Mouse (Mus musculus) erythroblast, embryonic 14.5 days (primary cell): ENCODE data around the gene Rps18. TPM values are rescaled to one million over a fixed set of nuclear protein-coding genes. Genes with fewer than 3 reads are reported as not detected.
A peak's percentile ranks its signal among the peaks of the same experiment; 100 is the strongest.
"Not testable (repeated sequence)": the region's sequence is repeated elsewhere in the genome, so short reads cannot be mapped to it uniquely, and the experiment has no call there.

Experiments used
- H3K27me3 ChIP-seq: 2 replicates; pipeline ENCODE4 v1.6.1; 2012; ENCODE audit warnings: inconsistent platforms; ENCODE audit not compliant: control insufficient read depth
- H3K36me3 ChIP-seq: 2 replicates; pipeline ENCODE4 v1.6.1; 2012; ENCODE audit warnings: mild to moderate bottlenecking, inconsistent platforms; ENCODE audit not compliant: control insufficient read depth
- H3K4me1 ChIP-seq: 2 replicates; pipeline ENCODE4 v1.6.1; 2012; ENCODE audit warnings: inconsistent platforms; ENCODE audit not compliant: control insufficient read depth
- H3K4me3 ChIP-seq: replicated peaks from 2 replicates; pipeline ENCODE3; 2012; ENCODE audit warnings: moderate library complexity, mild to moderate bottlenecking, inconsistent platforms
- H3K9me3 ChIP-seq: 2 replicates; pipeline ENCODE4 v1.6.1; 2012; ENCODE audit warnings: low read length, inconsistent platforms, mixed read lengths; ENCODE audit not compliant: control insufficient read depth
- GATA1 ChIP-seq: IDR thresholded peaks from 2 replicates; pipeline ENCODE4 v1.6.1; 2012; ENCODE audit warnings: low read length, inconsistent platforms, mixed read lengths
- TAL1 ChIP-seq: IDR thresholded peaks from 3 replicates; pipeline ENCODE4 v1.6.1; 2012; ENCODE audit warnings: low read length, inconsistent platforms, mixed read lengths
- polyA plus RNA-seq: library from polyadenylated mRNA; stranded (reverse); fragments of >175 nt; gene quantifications from 2 replicates; pipeline ENCODE4 v1.2.3, GENCODE M21; 2012

The Rps18 gene
- polyA plus RNA-seq, 1 experiment, result 11.8 TPM

- Histone ChIP-seq H3K9me3 (peaks cover 18% of the 10 kb centered on the region), H3K36me3 (peaks cover 51% of the 10 kb centered on the region), H3K27me3 (no peaks in the 10 kb centered on the region; the same call in 1 of the 2 replicates), H3K4me3 (no peak overlapping the region), H3K4me1 (peaks cover 77% of the 10 kb centered on the region)
- TF ChIP-seq TAL1, result no peak
- no peak for TF ChIP-seq GATA1
These were observed 43.9 kb downstream of the Rps18 start for GRCm38 (mm10) chr17:33911813-33912414.

- Histone ChIP-seq H3K4me3 (no peak overlapping the region), H3K9me3 (peaks cover 13% of the 10 kb centered on the region)
These were observed 44.6 kb downstream of the Rps18 start for GRCm38 (mm10) chr17:33911052-33911812.

GRCm38 (mm10) chr17:33910346-33911051 lies 45.3 kb downstream of the Rps18 start:
- Histone ChIP-seq H3K27me3 (no peaks in the 10 kb centered on the region), H3K4me1 (peaks cover 76% of the 10 kb centered on the region), H3K36me3 (peaks cover 48% of the 10 kb centered on the region), H3K9me3 (peaks cover 13% of the 10 kb centered on the region), H3K4me3 (peak overlapping the region; percentile 84)
- TF ChIP-seq TAL1 (no peak), GATA1 (no peak)

More at GRCm38 (mm10) chr17:33911052-33911812, 44.6 kb downstream of the Rps18 start:
- TF ChIP-seq GATA1 (no peak), TAL1 (no peak)
- no peaks in the 10 kb centered on the region for H3K27me3 ChIP-seq
- H3K4me1 ChIP-seq, result peaks cover 74% of the 10 kb centered on the region
- peaks cover 48% of the 10 kb centered on the region for H3K36me3 ChIP-seq

DNA sequence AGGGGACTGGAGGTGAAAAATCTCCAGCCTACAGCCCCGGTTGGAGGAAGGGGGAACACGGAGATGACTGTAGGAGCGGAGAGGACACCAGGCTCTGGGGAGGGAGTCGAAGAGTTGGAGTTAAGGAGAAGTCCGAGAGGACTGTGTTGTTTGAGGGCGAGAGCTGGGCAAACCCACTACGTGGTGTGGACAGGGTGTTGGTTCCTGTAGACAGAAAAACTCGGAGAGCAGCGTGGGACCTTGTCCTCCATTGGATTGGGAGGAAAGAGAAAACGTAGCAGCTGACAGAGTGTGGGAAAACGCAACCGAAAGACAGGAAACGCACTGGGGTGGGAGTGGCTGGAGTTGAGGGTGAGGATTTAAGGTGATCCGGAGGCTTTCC lies 45.9 kb downstream of the Rps18 start:
- H3K4me1 ChIP-seq, result peaks cover 69% of the 10 kb centered on the region
- H3K27me3 ChIP-seq, result no peaks in the 10 kb centered on the region
- H3K9me3 ChIP-seq, result peaks cover 13% of the 10 kb centered on the region
- peaks cover 44% of the 10 kb centered on the region for H3K36me3 ChIP-seq
- H3K4me3 ChIP-seq, result peak overlapping the region; percentile 84
- TF ChIP-seq GATA1 (no peak), TAL1 (no peak)

DNA sequence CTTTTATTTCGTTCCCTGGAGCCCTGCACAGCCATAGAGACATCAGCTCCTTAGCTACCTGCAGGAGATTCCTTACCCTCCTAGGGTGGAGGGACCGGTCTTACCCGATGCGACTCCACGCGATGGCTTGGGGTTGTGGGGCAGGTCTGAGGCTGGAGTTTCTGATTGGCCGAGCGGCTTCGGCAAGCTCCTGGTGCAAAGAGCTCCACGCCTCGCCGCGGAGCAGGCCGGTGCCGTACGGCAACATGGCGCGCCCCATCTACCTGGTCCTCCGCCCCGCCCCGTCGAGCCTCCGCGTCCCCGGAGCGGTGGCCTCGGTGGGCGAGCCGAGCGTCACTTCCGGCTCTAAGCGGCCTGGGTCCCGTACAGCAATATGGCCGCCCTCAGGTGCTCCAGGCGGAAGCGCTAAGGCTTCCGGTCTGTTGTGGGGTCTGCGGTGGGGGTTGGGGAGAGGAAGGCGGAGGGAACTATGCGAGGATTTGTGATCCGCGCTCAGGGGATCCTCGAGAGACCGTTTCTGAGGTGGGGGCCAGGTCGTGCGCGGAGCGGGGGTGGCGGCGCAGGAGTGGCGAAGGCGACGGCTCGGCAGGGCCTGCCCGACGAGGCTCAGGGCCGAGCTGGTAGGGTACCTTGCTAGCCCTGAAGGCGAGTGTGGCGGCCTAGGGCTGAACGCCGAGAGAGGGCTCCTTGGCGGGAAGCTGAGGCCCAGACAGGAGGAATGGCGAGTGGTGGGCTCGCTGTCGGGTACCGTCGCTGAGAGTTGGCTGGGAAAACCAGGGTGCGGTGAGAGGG lies 46.5 kb downstream of the Rps18 start, which contains the start of gene Daxx:
Gene Daxx, plus strand, starts transcription at position 338 of the 792 bp plus-strand sequence.
- Histone ChIP-seq H3K9me3 (peaks cover 13% of the 10 kb centered on the region), H3K4me1 (peaks cover 67% of the 10 kb centered on the region), H3K36me3 (peaks cover 38% of the 10 kb centered on the region), H3K4me3 (peak within 1 kb of the TSS; percentile 84), H3K27me3 (no peaks in the 10 kb centered on the region)
- TF ChIP-seq GATA1, result no peak
- no peak for TF ChIP-seq TAL1

DNA sequence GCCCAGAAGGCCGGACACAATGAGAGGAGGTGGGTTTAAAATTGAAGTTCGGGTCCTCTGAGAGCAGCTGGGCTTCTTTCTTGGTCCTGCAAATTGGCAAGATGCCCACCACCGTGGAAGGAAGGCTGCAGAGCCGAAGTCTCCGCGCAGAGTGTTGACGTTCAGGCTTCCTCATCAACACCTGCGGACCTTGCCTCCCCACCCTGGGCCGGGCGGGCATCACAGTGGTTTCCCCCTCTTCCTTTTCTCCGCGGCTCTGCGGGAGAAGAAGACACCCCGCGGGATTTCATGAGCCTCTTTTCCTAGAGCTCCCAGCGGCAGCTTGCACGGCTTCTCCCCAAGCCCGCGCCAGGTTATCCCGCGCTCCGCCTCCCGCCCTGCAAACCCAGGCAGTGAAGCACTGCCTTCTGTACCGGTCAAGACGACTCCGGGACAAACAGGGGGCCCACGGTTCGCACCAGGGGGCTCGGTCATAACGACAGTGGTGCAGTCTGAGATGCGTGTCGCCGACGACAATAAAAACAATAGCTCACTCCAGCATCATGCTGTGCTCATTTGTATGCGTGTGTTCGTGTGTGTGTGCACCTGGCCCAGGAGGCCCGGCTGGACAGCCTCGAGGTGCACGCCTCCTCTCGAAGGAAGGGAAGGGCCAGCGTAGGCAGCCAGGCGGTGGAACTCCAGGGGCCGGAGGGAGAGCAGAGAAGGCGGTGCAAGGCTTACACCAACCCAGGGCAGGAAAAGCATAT lies 47.3 kb downstream of the Rps18 start:
- H3K4me3 ChIP-seq, result peak overlapping the region; percentile 84
- TF ChIP-seq TAL1 (no peak), GATA1 (no peak)
- H3K27me3 ChIP-seq, result no peaks in the 10 kb centered on the region
- H3K4me1 ChIP-seq, result peaks cover 67% of the 10 kb centered on the region
- H3K36me3 ChIP-seq, result peaks cover 31% of the 10 kb centered on the region
- peaks cover 13% of the 10 kb centered on the region for H3K9me3 ChIP-seq

GRCm38 (mm10) chr17:33904835-33905234 lies 51.0 kb downstream of the Rps18 start, which contains the start of gene Platr17:
Gene Platr17 (plus strand): TSS chr17:33905135.
- not testable (repeated sequence) for H3K4me3 ChIP-seq, H3K36me3 ChIP-seq, H3K27me3 ChIP-seq, H3K9me3 ChIP-seq
- H3K4me1 ChIP-seq, result peaks cover 71% of the 10 kb centered on the region

DNA sequence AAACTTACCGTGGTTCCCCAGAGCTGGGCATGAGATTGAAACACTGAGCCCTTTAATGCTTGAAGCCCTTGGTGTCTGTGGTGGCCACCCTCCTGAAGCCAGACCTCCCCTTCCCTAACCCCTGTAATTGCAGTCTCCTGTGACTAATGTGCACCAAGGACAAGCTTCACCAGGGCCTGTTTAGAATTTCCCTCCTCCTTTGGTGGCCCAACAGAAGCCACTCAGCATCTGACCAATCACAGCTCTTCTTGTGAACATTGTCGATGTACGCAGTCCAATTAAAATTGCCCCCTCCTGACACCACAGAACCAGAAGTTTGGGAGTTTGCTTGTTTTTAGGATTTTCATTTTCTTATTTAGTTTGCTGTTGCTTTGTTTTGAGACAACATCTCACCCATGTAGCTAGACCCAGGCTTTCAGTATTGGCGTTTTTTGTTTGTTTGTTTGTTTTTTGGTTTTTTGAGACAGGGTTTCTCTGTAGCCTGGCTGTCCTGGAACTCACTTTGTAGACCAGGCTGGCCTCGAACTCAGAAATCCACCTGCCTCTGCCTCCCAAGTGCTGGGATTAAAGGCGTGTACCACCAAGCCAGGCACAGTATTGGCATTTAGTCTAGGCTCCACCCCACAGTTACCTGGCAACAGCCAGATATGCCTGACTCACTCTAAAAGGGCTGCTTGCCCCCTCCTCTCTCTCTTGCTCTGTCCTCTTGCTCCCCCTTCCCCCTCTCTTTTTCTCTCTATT lies 51.7 kb downstream of the Rps18 start:
- peaks cover 72% of the 10 kb centered on the region for H3K4me1 ChIP-seq
- H3K4me3 ChIP-seq, H3K36me3 ChIP-seq, H3K27me3 ChIP-seq, H3K9me3 ChIP-seq: not testable (repeated sequence)
